Mouse (Mus musculus) kidney, embryonic 14.5 days (tissue): Measurements from ENCODE around the gene Hist2h2ab. TPM values are rescaled to one million over a fixed set of nuclear protein-coding genes. Genes with fewer than 3 reads are reported as not detected.
A peak's percentile ranks its signal among the peaks of the same experiment; 100 is the strongest.
"Not testable (repeated sequence)": the region's sequence is repeated elsewhere in the genome, so short reads cannot be mapped to it uniquely, and the experiment has no call there.

Source experiments
- ATAC-seq: fragments of 200-750 bp; cut with Nextera tagmentation; 2 replicates; pipeline ENCODE4 v1.8.0; 2017; ENCODE audit warnings: moderate number of reproducible peaks, mild to moderate bottlenecking, moderate TSS enrichment, moderate library complexity; ENCODE audit not compliant: low FRiP score, low TSS enrichment
- H3K27ac ChIP-seq: fragments of 300-500 bp; sonication (generic); 2 replicates; pipeline ENCODE4 v1.5.1; 2014; ENCODE audit warnings: low read depth, mild to moderate bottlenecking, low read length, moderate library complexity, mixed read lengths
- H3K27me3 ChIP-seq: fragments of 300-500 bp; sonication (generic); 2 replicates; pipeline ENCODE4 v1.6.1; 2014; ENCODE audit warnings: mild to moderate bottlenecking, low read length; ENCODE audit not compliant: control insufficient read depth, insufficient read depth
- H3K36me3 ChIP-seq: fragments of 300-500 bp; sonication (generic); 2 replicates; pipeline ENCODE4 v1.6.1; 2014; ENCODE audit warnings: low read length, mixed read lengths; ENCODE audit not compliant: control insufficient read depth, insufficient read depth
- H3K4me1 ChIP-seq: fragments of 300-500 bp; sonication (generic); 2 replicates; pipeline ENCODE4 v1.6.1; 2014; ENCODE audit warnings: low read length, mixed read lengths; ENCODE audit not compliant: control insufficient read depth, insufficient read depth
- H3K4me2 ChIP-seq: fragments of 300-500 bp; sonication (generic); replicated peaks from 2 replicates; pipeline ENCODE4 v1.6.1; 2014; ENCODE audit warnings: low read depth, mild to moderate bottlenecking, low read length
- H3K4me3 ChIP-seq: fragments of 300-500 bp; sonication (generic); 2 replicates; pipeline ENCODE4 v1.5.1; 2014; ENCODE audit warnings: mild to moderate bottlenecking, low read length
- H3K9ac ChIP-seq: fragments of 300-500 bp; sonication (generic); 2 replicates; pipeline ENCODE4 v1.6.1; 2014; ENCODE audit warnings: low read depth, mild to moderate bottlenecking, low read length, moderate library complexity
- H3K9me3 ChIP-seq: fragments of 300-500 bp; sonication (generic); 2 replicates; pipeline ENCODE4 v1.6.1; 2016; ENCODE audit warnings: low read length; ENCODE audit not compliant: control insufficient read depth
- WGBS: fragments of 180-500 bp; shearing (Covaris S2); extraction: QIAGEN DNeasy Blood & Tissue Kit; methylation state at CpG from one replicate; pipeline ENCODE4 v1.1.7; 2014; 5-methylcytosine and 5-hydroxymethylcytosine counted together
- microRNA-seq: library from miRNA; unstranded; fragments of <30 nt; microRNA quantifications from one replicate; pipeline ENCODE4, GENCODE M21; 2016
- polyA plus RNA-seq: library from polyadenylated mRNA; unstranded; fragments of >200 nt; fragmentation: Nextera tagmentation; extraction: Ambion mirVana; gene quantifications from 2 replicates; pipeline ENCODE4 v1.2.1, GENCODE M21; 2014

The Hist2h2ab gene
- polyA plus RNA-seq, 1 experiment from 2014 or later = 2.2 TPM

DNA sequence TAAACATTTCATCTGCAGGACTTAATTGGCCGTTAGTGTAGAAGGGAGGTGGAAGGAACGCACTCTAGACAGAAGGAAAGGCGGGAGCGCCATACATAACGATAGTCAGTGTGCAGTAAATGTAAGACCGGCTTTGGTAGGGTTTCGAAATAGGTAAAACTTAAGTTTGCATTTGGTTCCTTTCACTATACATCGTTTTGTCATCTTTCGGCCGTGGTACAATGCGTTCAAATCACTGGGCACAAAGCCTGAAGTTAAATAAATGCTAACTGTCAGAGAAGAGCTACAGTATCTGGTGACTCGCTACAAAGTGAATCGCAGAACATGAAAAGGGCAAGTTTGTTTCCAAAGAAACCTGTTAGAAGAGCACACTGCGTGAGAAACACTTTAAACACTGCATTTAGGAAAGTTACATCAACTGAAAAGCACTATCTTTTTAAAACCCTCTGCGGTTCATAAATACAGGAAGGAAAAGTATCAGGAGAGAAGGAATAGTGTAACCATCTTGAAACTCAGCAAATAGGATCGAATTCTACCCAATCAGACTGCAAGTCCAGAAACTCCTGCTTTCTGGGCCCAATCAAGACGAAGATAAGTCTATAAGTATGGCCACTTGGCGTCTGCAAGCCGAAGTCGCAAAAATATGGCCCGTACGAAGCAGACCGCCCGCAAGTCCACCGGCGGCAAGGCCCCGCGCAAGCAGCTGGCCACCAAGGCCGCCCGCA lies 48.5 kb downstream of the Hist2h2ab start, which contains the start of gene Hist2h3b:
Gene Hist2h3b, plus strand, starts transcription at position 604 of the 725 bp plus-strand sequence.
- Histone ChIP-seq H3K27ac (peak within 1 kb of the TSS; percentile 99), H3K27me3 (no peaks in the 10 kb centered on the region), H3K9ac (peak within 1 kb of the TSS; percentile 80), H3K4me1 (peaks cover 21% of the 10 kb centered on the region; the same call in 1 of the 2 replicates), H3K9me3 (no peaks in the 10 kb centered on the region), H3K4me2 (peak within 1 kb of the TSS; percentile 82), H3K36me3 (no peaks in the 10 kb centered on the region), H3K4me3 (peak within 1 kb of the TSS; percentile 61)
- ATAC-seq = peak; percentile 71; the same call in 1 of the 2 replicates
- 20% methylated on average over 30 of the region's 30 CpGs for WGBS

DNA sequence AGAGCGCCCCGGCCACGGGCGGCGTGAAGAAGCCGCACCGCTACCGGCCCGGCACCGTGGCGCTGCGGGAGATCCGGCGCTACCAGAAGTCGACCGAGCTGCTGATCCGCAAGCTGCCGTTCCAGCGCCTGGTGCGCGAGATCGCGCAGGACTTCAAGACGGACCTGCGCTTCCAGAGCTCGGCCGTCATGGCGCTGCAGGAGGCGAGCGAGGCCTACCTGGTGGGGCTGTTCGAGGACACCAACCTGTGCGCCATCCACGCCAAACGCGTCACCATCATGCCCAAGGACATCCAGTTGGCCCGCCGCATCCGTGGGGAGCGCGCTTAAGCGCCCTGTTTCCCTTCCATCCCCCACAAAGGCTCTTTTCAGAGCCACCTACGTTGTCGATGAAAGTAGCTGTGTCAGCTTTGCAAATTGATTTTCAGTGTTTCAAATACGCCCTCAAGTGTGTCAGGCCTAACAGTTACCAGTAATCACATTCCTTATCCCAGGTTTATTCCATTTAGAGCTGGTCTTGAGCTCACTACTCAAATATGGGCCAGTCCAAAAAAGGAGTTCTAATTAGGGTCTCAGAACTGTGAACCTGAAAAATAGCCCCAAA lies 49.2 kb downstream of the Hist2h2ab start:
- H3K27ac ChIP-seq = peak overlapping the region; percentile 99
- H3K4me1 ChIP-seq = peaks cover 21% of the 10 kb centered on the region; the same call in 1 of the 2 replicates
- not testable (repeated sequence) for H3K36me3 ChIP-seq, H3K27me3 ChIP-seq, H3K9me3 ChIP-seq
- peak overlapping the region; percentile 61 for H3K4me3 ChIP-seq
- ATAC-seq = peak; percentile 46
- WGBS = 0% methylated on average over 11 of the region's 44 CpGs
- peak overlapping the region; percentile 80 for H3K9ac ChIP-seq
- peak overlapping the region; percentile 61 for H3K4me2 ChIP-seq

Small RNAs within 50 kb of the gene (microRNA-seq; reads per million reads assigned to microRNA genes)
- gene Gm44492 (0.84 reads per million), gene Gm47311 (not detected), gene Gm47313 (not detected)

Other genes with a start within 250 kb of the Hist2h2ab start
- 39.3 and 48.0 TPM in 2 replicates for gene Plekho1, start 223.9 kb upstream of the Hist2h2ab start, polyA plus RNA-seq
- gene Vps45, start 161.4 kb upstream of the Hist2h2ab start, polyA plus RNA-seq = 24.3 and 33.0 TPM in 2 replicates
- gene Otud7b, start 115.3 kb upstream of the Hist2h2ab start, polyA plus RNA-seq = 9.4 and 18.1 TPM in 2 replicates
- gene Mtmr11, start 57.9 kb upstream of the Hist2h2ab start, polyA plus RNA-seq = 14.0 and 22.6 TPM in 2 replicates
- 220 and 235 TPM in 2 replicates for gene Sf3b4, start 47.5 kb upstream of the Hist2h2ab start, polyA plus RNA-seq
- 2.2 and 3.3 TPM in 2 replicates for gene Sv2a, start 38.7 kb upstream of the Hist2h2ab start, polyA plus RNA-seq
- 65.0 and 70.9 TPM in 2 replicates for gene Bola1, start 156 bp upstream of the Hist2h2ab start, polyA plus RNA-seq
- 11.3 and 17.1 TPM in 2 replicates for gene Hist2h2ac, start 1.0 kb downstream of the Hist2h2ab start, polyA plus RNA-seq
- 9.2 and 13.1 TPM in 2 replicates for gene Hist2h2be, start 1.3 kb downstream of the Hist2h2ab start, polyA plus RNA-seq
- gene Hist2h3c2, start 19.3 kb downstream of the Hist2h2ab start, polyA plus RNA-seq = 5.4 and 6.9 TPM in 2 replicates
- gene Hist2h2aa2, start 20.4 kb downstream of the Hist2h2ab start, polyA plus RNA-seq = 33.3 and 69.4 TPM in 2 replicates
- 18.3 and 20.3 TPM in 2 replicates for gene Hist2h2aa1, start 25.6 kb downstream of the Hist2h2ab start, polyA plus RNA-seq
- gene Hist2h3c1, start 26.8 kb downstream of the Hist2h2ab start, polyA plus RNA-seq = 0.91 and 2.4 TPM in 2 replicates
- gene Hist2h4, start 43.4 kb downstream of the Hist2h2ab start, polyA plus RNA-seq = 8.9 and 10.8 TPM in 2 replicates
- 72.6 and 85.9 TPM in 2 replicates for gene Hist2h3b, start 48.8 kb downstream of the Hist2h2ab start, polyA plus RNA-seq
- gene Hist2h2bb, start 49.9 kb downstream of the Hist2h2ab start, polyA plus RNA-seq = 21.8 and 45.2 TPM in 2 replicates
- 1.8 and 2.2 TPM in 2 replicates for gene Fcgr1, start 74.1 kb downstream of the Hist2h2ab start, polyA plus RNA-seq
- gene BC107364, start 232.4 kb downstream of the Hist2h2ab start, polyA plus RNA-seq = 0.20 TPM in 1 of 2 replicates, not detected in the other